Mouse (Mus musculus) right cerebral cortex, postnatal 36 days (tissue): Measurements from ENCODE around the gene Nedd4.

Experiments
- DNase-seq, 2 experiments: peaks; one replicate each; pipeline ENCODE4 v3.0.0; 2022; ENCODE audit warnings: low spot score in 2 of 2, mixed read lengths in 1 of 2

Gene Nedd4

GRCm38 (mm10) chr9:72721221-72721620 lies 59.1 kb downstream of the Nedd4 start:
- DNase-seq = no peak

DNA sequence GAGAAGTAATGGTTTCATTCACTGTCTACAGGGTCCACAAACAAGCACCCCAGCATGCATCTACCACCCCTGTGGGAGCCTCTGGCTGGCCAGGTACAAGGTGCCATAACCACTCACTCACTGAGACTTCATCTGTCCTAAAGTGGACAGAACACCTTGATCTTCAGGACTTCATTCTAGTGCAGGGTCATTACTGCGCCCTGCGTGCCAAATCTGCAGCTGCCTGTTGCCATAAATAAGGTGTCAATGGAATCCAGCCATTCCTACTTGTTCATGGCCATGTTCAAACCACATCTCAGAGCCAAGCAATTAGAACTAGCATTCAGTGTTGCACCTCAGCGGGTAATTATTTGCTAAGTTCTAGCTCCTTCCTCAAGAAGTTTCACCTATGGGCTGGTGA lies 60.5 kb downstream of the Nedd4 start:
- DNase-seq = no peak

GRCm38 (mm10) chr9:72724491-72725221 lies 62.5 kb downstream of the Nedd4 start:
- no peak for DNase-seq

DNA sequence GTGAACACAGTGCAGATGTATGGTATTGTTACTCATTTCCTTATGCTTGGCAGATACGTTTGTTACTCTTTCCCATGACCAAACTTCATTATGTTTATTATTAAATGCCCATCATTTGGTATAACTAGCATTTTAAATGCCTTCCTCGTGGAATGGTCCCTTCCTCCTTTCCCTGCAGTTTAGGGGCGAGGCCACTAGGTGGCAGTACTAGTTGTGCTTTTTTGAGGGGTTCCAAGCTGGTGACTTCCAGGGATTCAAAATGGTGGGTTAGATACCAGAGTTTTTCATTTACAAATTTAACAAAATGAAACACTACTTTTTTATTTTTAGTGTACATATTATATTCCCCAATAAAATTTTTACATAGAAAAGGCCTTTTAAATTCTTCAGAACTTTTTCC lies 71.8 kb downstream of the Nedd4 start:
- no peak for DNase-seq

- no peak for DNase-seq
These were observed 73.8 kb downstream of the Nedd4 start for GRCm38 (mm10) chr9:72735822-72736410.

- no peak for DNase-seq
These were observed 79.1 kb downstream of the Nedd4 start for GRCm38 (mm10) chr9:72741206-72741605.

GRCm38 (mm10) chr9:72746278-72746677 lies 84.1 kb downstream of the Nedd4 start:
- DNase-seq = no peak

GRCm38 (mm10) chr9:72750272-72750671 lies 88.1 kb downstream of the Nedd4 start:
- DNase-seq = no peak

DNA sequence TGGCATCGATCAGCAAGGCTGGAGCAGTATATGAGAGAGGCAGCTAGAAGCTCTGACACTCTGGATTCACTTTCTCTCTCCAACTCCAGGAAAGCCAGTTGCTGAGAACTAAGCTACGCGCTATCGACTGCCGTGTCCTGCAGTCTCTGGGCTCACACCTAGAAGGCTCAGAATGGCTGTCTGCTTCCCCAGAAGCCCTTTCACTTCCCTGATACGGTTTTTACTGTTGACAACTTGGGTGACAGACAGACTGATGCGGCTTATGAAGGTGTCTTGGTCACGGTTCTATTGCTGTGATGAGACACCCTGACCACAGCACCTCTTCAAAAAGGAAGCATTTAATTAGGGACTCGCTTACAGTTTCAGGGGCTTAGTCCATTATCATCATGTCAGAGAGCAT lies 90.5 kb downstream of the Nedd4 start:
- DNase-seq = no peak

GRCm38 (mm10) chr9:72753741-72754140 lies 91.6 kb downstream of the Nedd4 start:
- no peak for DNase-seq

GRCm38 (mm10) chr9:72757143-72757542 lies 95.0 kb downstream of the Nedd4 start:
- no peak for DNase-seq

- DNase-seq = peak in 1 of 2 experiments; percentile 39
These were observed 96.6 kb downstream of the Nedd4 start for GRCm38 (mm10) chr9:72758705-72759131.

- no peak for DNase-seq
These were observed 101.0 kb downstream of the Nedd4 start for GRCm38 (mm10) chr9:72763050-72763718.

DNA sequence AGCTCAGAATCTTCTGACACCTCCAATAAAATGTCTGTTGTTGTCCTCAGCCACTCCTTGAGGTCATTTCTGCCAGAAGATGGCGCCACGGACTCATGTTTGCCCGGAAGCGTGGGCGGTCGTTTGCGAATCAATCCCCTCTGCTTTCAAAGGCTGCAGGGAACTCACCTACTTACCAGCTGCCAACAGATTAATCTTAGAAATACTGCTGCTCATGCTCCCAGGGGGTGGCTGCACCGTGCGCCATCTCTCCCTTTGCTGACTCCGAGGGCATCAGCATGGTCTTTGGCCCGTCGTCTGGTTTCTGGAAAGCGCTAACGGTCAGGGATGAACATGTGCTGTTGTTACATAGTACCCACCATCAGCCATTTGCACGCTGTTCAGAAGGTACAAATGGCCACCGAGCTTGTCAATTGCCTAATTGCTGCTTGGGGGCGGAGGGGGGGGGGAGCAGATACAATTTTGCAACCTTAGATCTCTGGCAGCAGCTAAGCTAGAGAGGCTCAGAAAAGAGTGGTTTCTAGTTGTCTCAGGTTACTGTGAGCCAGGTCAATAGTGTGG lies 104.7 kb downstream of the Nedd4 start:
- DNase-seq = peak; percentile 90

- no peak for DNase-seq
These were observed 112.9 kb downstream of the Nedd4 start for GRCm38 (mm10) chr9:72775022-72775421.

DNA sequence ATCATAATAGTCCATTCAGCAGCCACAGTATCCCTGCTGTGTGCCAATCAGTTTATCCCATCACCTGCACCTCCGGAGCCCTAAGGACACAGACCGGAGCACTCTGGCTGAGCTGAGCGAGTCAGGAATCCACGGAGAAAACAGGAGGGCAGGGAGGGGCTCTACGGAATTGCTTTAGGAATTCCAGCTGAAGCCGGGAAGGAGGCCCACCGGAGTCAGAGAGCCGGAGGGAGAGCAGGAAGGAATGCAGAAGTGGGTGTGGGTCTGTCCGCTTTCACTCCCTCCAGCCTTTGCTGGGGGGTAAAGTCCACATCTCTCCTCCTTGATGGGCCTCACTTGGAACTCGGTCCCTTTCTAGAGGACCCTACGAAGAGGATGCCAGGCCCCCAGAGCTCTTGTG lies 116.9 kb downstream of the Nedd4 start:
- DNase-seq = no peak

DNA sequence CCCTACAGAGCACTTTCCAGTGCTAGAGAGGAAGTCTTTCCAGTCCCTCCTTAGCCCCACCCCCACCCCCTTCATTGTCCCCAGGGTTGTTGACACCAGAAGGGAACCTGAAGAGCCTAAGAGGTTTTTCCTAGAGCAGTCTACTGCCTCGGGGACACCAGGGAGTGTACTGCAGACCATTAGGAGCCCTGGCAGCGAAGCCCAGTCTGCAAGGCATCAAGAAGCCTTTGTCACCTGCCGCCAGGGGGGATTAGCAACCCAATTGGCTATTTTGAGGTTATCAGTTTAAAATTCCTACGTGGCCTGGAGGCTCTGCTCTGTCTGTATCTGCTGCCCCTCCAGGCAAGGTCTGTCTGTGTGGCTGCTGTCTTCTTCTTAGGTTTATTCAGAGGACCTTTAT lies 117.6 kb downstream of the Nedd4 start:
- DNase-seq = no peak

- no peak for DNase-seq
These were observed 118.5 kb downstream of the Nedd4 start for GRCm38 (mm10) chr9:72780694-72781093.

GRCm38 (mm10) chr9:72781466-72781865 lies 119.3 kb downstream of the Nedd4 start:
- DNase-seq = no peak

- no peak for DNase-seq
These were observed 120.0 kb downstream of the Nedd4 start for GRCm38 (mm10) chr9:72782121-72782520.

DNA sequence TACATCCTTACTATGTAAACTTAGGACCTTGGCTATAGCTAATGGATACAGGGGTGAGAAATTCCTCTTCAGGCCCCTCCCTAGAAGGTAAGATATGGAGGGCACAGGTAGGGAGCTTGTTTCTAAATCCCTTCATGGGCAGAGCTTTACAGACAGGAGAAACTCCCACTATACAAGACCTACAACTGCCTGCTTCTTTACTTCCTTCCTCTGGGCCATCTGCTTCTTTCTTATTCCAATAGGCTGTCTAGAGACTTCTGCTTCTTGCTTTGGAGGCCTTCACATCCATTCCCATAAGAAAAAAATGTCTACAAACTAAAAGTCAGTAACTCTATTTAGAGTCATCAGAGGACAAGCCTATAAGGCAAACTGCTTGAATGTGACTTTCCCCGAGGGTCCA lies 125.6 kb downstream of the Nedd4 start:
- no peak for DNase-seq

GRCm38 (mm10) chr9:72790530-72791212 lies 128.5 kb downstream of the Nedd4 start:
- no peak for DNase-seq
